Mouse (Mus musculus): ENCODE measurements around the gene Map3k6. TPM values are rescaled to one million over a fixed set of nuclear protein-coding genes. Genes with fewer than 3 reads are reported as not detected.
A peak's percentile ranks its signal among the peaks of the same experiment; 100 is the strongest.

Map3k6 gene
- 1 to 10 TPM; 6.8 to 8.1 TPM for total RNA-seq (2021)

DNA sequence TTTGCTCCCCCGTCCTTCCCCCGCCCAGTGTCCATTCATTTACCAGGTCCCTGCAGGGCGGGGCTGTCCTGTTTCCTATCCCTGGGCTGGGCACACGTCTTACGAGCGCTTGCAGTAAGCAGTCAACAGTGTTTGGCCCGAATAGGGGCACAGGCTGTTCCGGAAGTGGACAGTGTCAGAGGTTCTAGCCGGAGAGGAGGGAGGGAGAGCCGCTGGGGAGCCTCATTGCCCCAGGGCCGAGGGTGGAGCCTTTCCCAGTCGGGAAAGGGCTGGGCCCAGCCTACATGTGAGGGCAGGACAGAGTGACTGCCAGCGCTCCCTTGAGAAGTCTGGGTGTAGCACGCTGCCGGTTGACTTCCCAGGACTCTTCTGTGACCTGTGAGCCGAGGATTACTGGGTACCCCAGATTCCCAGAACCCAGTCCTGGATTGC lies at the start of gene Map3k6:
Map3k6 (plus strand) TSS at position 329 of the 432 bp plus-strand sequence.
- peak; percentile 26 to 37 for DNase-seq (ENCODE audit: low spot score in 2 of 2)
- intact Hi-C loops (cut with DNase I) = no loop called here

GRCm38 (mm10) chr4:133194482-133194881 lies 46.1 kb upstream of the Map3k6 start:
- no peak for DNase-seq (ENCODE audit: low spot score in 2 of 2)
- intact Hi-C loops (cut with DNase I) = no loop called here

GRCm38 (mm10) chr4:133195014-133195413 lies 45.6 kb upstream of the Map3k6 start:
- intact Hi-C loops (cut with DNase I) = loop anchor here (5.0 kb wide), 1 partner anchor 63 kb away; the partner anchor contains the start of gene Wasf2
- no peak for DNase-seq (ENCODE audit: low spot score in 2 of 2)

DNA sequence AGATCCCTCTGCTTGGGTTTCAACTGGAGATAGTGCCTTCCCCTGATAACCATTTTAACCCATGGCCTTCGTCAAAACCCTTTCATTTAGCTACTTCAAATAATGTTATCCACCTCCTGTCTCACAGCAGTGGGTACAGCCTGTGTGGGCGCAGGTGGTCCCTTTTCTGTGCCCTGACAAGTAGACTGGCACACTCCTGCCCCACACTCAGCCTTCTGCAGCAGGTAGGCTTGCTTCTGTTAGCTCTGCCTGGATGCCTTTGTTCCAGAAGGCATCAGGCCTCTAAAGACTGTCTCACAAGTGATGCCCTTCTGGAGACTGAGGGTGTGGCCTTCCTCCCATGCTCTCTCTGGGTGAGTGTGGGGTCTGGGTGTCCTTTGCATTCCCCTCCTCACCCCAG lies 44.5 kb upstream of the Map3k6 start:
- intact Hi-C loops (cut with DNase I) = loop anchor here (5.0 kb wide), 1 partner anchor 64 kb away; the partner anchor contains the start of gene Wasf2
- DNase-seq (ENCODE audit: low spot score in 2 of 2) = no peak

GRCm38 (mm10) chr4:133196852-133197251 lies 43.8 kb upstream of the Map3k6 start:
- intact Hi-C loops (cut with DNase I) = loop anchor here (5.0 kb wide), 1 partner anchor 65 kb away; the partner anchor contains the start of gene Wasf2
- DNase-seq (ENCODE audit: low spot score in 2 of 2) = no peak

- no peak for DNase-seq (ENCODE audit: low spot score in 2 of 2)
- intact Hi-C loops (cut with DNase I) = loop anchor here (5.0 kb wide), 1 partner anchor 65 kb away; the partner anchor contains the start of gene Wasf2
Observed at GRCm38 (mm10) chr4:133197355-133197754, 43.3 kb upstream of the Map3k6 start.

DNA sequence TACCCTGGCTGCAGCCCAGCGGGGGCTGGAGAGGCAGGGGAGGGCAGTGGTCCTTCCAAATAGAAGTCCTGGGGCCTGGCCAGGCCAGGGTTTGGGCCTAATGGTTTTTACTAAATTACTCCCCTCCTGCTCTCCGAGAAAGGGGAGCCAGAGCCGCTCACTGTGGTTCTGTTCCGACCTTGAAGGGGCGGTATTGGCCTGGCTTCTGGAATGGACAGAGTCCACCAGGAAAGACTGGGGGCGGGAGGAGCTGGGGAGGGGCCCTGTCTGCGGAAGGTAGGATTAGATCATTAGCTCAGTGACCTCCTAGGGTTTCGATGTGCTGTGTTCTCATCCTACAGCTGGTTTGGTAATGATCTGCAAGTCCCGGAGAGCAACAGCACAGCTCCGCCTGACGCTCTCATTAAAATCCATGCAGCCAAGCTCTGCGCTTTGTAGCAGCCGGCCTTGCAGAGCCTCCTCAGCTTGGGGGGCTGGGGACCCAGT lies 42.8 kb upstream of the Map3k6 start:
- no peak for DNase-seq (ENCODE audit: low spot score in 2 of 2)
- intact Hi-C loops (cut with DNase I) = loop anchor here (5.0 kb wide), 1 partner anchor 66 kb away; the partner anchor contains the start of gene Wasf2

DNA sequence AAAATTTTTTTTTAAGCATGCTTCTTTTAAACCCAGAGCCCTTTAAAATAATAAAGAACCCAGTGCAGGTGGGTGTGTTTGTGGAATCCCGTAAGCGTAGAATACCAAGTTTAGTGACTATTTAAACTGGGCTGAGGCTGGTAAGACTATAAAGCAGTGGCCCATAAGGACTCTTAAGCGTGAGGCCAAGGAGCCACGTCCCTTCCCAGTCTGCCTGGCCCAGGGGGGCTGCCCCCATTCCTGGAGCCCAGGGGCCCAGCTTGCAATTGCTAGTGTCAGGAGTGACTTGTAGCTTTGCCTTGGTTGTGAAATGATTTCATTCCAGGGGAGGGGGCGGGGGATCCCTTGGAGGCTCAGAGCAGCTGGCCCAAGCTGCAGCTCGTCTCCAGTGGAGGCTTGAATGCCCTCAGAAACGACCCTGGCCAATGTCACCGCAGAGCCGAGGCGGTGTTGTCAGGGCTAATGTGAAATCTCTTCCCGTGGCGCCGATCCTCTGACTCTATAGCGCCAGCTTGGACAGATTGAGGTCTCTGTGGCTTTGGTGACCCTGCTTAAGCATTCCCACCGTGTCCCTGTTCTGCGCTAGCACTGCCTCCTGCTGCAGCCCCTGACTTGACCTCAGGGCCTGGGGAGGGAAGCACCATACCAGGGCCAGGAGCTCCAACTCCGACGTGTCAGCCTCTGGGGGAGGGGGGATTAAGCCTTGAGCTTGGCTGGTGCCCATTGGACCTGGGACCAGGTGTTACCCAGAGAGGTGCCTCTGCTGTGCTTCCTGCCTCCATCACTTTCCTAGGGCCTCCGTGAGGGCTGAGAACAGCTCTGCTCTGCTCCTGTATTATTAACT lies 42.1 kb upstream of the Map3k6 start:
- intact Hi-C loops (cut with DNase I) = loop anchor here (5.0 kb wide), 1 partner anchor 66 kb away; the partner anchor contains the start of gene Wasf2
- DNase-seq (ENCODE audit: low spot score in 2 of 2) = no peak

- no peak for DNase-seq (ENCODE audit: low spot score in 2 of 2)
- intact Hi-C loops (cut with DNase I) = loop anchor here (5.0 kb wide), 1 partner anchor 67 kb away; the partner anchor contains the start of gene Wasf2
Observed at GRCm38 (mm10) chr4:133199743-133200142, 40.9 kb upstream of the Map3k6 start.

DNA sequence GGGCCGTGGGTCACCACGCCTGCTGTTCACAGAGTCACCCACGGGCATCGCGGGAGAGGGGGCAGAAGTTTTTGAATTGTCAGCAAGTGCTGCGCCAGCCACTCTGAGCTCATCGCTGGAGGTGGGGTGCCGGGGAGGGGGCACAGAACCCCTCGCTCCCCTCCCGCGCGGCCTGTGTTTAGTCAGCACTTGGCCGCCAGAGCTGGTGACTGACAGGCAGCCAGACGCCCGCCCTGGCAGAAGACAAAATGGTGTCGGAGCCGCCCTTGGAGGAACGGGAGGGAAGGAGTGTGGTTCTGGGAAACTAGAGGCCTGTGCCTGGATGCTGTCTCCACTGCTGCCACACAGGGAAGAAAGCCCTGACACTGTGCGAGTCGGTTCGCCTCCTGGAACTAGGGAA lies 40.3 kb upstream of the Map3k6 start:
- intact Hi-C loops (cut with DNase I) = no loop called here
- DNase-seq (ENCODE audit: low spot score in 2 of 2) = peak; percentile 47 to 59

DNA sequence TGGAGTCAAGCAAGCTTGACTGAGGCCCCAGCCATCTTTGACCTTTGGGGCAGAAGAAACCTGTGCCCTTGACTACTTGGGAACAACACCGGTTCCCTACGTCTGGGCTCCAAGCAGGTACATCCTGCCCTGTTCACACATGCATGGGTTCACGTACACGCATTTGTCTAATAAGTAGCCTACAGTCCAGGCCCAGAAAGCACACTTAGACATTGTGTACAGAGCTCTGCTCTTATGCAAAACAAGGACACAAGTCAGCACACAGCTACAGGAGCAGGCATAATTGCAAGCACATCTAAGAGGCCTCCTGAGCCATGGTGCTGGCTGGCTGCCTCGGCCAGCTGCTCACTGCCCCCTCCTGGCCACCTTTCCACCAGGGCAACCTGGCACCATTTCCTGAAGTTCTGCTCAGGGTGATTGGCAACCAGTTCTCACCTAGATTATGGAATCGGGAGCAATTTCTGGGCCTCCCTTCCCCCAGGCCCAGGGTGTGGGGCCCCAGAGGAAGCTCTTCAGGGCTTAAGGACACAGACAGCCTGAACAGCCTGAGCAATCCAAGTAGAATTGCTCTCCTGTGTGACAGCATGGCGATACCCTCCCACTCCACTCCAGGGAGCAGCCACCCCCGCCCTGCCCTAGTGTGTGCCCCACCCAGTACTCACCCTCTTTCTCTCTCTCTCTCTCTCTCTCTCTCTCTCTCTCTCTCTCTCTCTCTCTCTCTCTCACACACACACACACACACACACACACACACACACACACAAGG lies 39.4 kb upstream of the Map3k6 start:
- DNase-seq (ENCODE audit: low spot score in 2 of 2) = peak in 1 of 2 experiments; percentile 36
- intact Hi-C loops (cut with DNase I) = no loop called here

DNA sequence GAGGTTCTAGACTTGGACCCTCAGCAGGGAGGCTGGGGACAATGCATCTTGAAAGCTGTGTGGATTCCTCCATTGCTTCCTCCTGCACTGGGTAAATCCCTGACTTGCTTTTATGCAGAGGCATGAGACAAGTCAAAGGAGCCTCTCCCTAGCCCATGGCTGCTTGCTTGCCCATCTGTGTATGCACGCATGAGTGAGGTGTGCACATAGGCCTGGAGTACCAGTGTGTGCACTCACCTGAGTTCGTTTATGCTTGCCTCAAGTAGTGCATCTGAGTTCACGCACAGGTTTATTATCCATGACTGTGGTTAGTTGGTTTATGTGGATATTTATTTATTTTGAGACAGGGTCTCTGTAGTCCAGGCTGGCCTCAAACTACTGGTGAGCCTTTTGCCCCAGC lies 38.4 kb upstream of the Map3k6 start:
- intact Hi-C loops (cut with DNase I) = no loop called here
- DNase-seq (ENCODE audit: low spot score in 2 of 2) = no peak

DNA sequence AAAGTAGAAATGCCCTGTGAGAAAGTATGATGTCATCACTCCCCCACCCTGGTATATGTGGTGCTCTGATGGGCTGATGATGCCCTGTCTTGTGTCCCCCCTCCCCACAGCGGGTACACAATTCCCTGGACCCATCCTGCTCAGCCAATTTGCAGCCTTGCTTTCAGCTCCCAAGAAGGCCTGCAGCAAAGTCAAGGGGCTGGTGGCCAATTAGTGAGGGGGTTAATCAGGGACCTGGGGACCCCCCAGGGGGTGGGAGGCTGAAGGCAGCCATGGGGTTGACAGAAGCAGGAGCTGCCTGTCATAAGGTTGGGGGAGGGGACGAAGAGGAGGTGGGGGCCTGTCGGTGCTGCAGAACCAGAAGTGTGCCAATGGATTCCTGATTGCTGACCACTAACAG lies 37.0 kb upstream of the Map3k6 start:
- no peak for DNase-seq (ENCODE audit: low spot score in 2 of 2)
- intact Hi-C loops (cut with DNase I) = no loop called here

GRCm38 (mm10) chr4:133204379-133204778 lies 36.2 kb upstream of the Map3k6 start:
- DNase-seq (ENCODE audit: low spot score in 2 of 2) = no peak
- intact Hi-C loops (cut with DNase I) = no loop called here

DNA sequence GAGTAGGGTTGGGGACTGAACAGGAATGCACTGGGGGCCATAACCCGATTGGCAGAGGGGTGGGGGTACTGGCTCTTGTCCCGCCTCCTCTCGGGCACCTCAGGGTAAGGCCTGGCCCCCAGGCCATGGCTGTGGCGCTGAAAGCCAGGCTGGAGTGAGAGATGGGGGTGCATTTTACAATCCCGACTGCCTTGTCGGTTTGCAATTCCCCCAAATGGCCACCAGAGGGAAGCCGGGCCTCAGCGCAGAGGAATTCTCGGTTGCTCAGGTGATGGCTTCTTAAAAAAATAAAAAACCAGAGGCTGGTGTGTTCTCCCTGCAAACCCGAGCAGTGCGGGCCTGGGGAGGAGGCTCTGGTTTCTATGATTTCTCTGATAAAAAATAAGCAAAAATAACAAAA lies 31.3 kb upstream of the Map3k6 start:
- DNase-seq (ENCODE audit: low spot score in 2 of 2) = peak; percentile 51 to 64
- intact Hi-C loops (cut with DNase I) = loop anchor here (2.0 kb wide), 1 partner anchor 87 kb away; no protein-coding TSS in a partner anchor

- intact Hi-C loops (cut with DNase I) = loop anchor here (5.0 to 10.0 kb wide), 2 partner anchors 198 to 265 kb away; partner anchors contain the start of gene Ahdc1
- peak in 1 of 2 experiments; percentile 20 for DNase-seq (ENCODE audit: low spot score in 2 of 2)
Observed at GRCm38 (mm10) chr4:133210023-133210787, 30.4 kb upstream of the Map3k6 start.

GRCm38 (mm10) chr4:133210788-133211390 lies 29.7 kb upstream of the Map3k6 start:
- DNase-seq (ENCODE audit: low spot score in 2 of 2) = no peak
- intact Hi-C loops (cut with DNase I) = loop anchor here (5.0 to 10.0 kb wide), 2 partner anchors 199 to 266 kb away; partner anchors contain the start of gene Ahdc1

DNA sequence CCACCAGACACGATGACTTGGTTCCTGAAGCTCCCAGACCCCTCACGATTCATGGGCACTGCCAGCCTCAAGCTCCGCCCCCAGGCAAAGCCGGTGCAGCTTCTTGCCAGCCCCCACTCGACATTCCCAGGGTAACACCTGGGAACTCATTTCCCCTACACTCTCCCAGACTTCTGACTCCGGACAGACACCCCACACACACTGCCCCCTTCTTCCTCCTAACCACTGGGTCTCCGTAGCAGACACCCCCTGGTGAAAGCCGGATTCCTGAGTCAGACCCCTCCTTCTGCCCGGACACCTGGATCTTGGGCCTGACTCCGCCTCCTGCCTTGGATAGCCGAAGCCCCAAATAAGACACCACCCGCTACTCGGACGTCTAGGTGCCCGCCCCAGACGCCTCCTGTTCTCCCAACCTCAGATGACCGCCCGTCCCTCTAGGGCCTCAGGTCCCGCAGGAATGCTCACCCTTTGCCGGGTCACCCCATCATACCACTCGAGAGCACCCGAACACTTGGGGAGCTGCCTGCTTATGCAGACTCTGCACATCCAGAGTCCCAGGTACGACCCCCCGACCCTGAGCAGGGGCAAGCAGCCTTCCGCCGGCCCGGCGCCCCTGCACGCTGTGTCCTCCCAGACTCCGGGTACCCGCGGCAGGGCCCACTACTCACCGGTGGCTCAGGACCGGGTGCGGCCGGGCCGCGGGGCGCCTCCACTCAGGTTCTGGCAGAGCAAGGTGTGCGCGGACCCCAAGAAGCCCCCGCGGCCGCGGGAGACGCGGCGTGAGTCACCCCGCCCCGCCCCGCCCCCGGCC lies 28.7 kb upstream of the Map3k6 start, which contains the start of the genes Cd164l2 and Gpr3:
Cd164l2 (plus strand) TSS at position 381 of the 811 bp plus-strand sequence.
Gpr3 (minus strand) TSS at position 786 of the 811 bp plus-strand sequence.
- peak; percentile 42 to 44 for DNase-seq (ENCODE audit: low spot score in 2 of 2)
- intact Hi-C loops (cut with DNase I) = loop anchor here (5.0 to 10.0 kb wide), 2 partner anchors 200 to 267 kb away; partner anchors contain the start of gene Ahdc1

Data from left cerebral cortex, postnatal 36 days (tissue).